Mouse (Mus musculus): ENCODE data around the gene Gclc. TPM values are rescaled to one million over a fixed set of nuclear protein-coding genes. Genes with fewer than 3 reads are reported as not detected.
A peak's percentile ranks its signal among the peaks of the same experiment; 100 is the strongest.
"Not testable (repeated sequence)": the region's sequence is repeated elsewhere in the genome, so short reads cannot be mapped to it uniquely, and the experiment has no call there.

Gene Gclc
- polyA plus RNA-seq, 1 experiment from 2014 or later: 24.9 TPM

- no peak overlapping the region for H3K27ac ChIP-seq (replicated peaks)
- no peak for ATAC-seq (ENCODE audit: insufficient read depth)
- 31% methylated on average over 2 of the region's 2 CpGs for WGBS (ENCODE audit: insufficient replicate concordance)
These were observed 8.0 kb upstream of the Gclc start for GRCm38 (mm10) chr9:77746315-77746714.

GRCm38 (mm10) chr9:77748292-77748691, 6.0 kb upstream of the Gclc start:
- H3K4me3 ChIP-seq (replicated peaks); H3K36me3 ChIP-seq (replicated peaks); H3K27ac ChIP-seq (replicated peaks); H3K9me3 ChIP-seq (replicated peaks); ATAC-seq (ENCODE audit: insufficient read depth); H3K9ac ChIP-seq; H3K4me2 ChIP-seq: not testable (repeated sequence)
- WGBS (ENCODE audit: insufficient replicate concordance): 86% methylated on average over 1 of the region's 1 CpGs
- peaks cover 11% of the 10 kb centered on the region; the same call in 1 of the 2 replicates for H3K27me3 ChIP-seq
- H3K4me1 ChIP-seq (replicated peaks): peaks cover 24% of the 10 kb centered on the region

More at GRCm38 (mm10) chr9:77746315-77746714, 8.0 kb upstream of the Gclc start:
- Histone ChIP-seq H3K4me3 (replicated peaks) (no peak overlapping the region), H3K9ac (no peak overlapping the region), H3K9me3 (replicated peaks) (no peaks in the 10 kb centered on the region), H3K36me3 (replicated peaks) (no peaks in the 10 kb centered on the region), H3K4me1 (replicated peaks) (peaks cover 19% of the 10 kb centered on the region), H3K27me3 (peaks cover 10% of the 10 kb centered on the region; the same call in 1 of the 2 replicates), H3K4me2 (no peak overlapping the region)

GRCm38 (mm10) chr9:77750133-77751060, 3.9 kb upstream of the Gclc start:
- ATAC-seq (ENCODE audit: insufficient read depth): peak; percentile 79
- Histone ChIP-seq H3K9ac (peak overlapping the region; percentile 75), H3K4me2 (peak overlapping the region; percentile 97), H3K4me3 (replicated peaks) (peak overlapping the region; percentile 76), H3K9me3 (replicated peaks) (no peaks in the 10 kb centered on the region), H3K27me3 (peaks cover 13% of the 10 kb centered on the region; the same call in 1 of the 2 replicates), H3K36me3 (replicated peaks) (no peaks in the 10 kb centered on the region), H3K4me1 (replicated peaks) (peaks cover 32% of the 10 kb centered on the region), H3K27ac (replicated peaks) (peak overlapping the region; percentile 92)
- WGBS (ENCODE audit: insufficient replicate concordance): under 1% methylated on average over 79 of the region's 79 CpGs

GRCm38 (mm10) chr9:77751091-77751521, 3.2 kb upstream of the Gclc start:
- H3K4me1 ChIP-seq (replicated peaks): peaks cover 32% of the 10 kb centered on the region
- H3K36me3 ChIP-seq (replicated peaks): no peaks in the 10 kb centered on the region
- WGBS (ENCODE audit: insufficient replicate concordance): under 1% methylated on average over 12 of the region's 12 CpGs
- peak overlapping the region; percentile 92 for H3K27ac ChIP-seq (replicated peaks)
- peak overlapping the region; percentile 76 for H3K4me3 ChIP-seq (replicated peaks)
- no peak for ATAC-seq (ENCODE audit: insufficient read depth)
- H3K9ac ChIP-seq: peak overlapping the region; percentile 75
- peak overlapping the region; percentile 97 for H3K4me2 ChIP-seq
- peaks cover 13% of the 10 kb centered on the region; the same call in 1 of the 2 replicates for H3K27me3 ChIP-seq
- no peaks in the 10 kb centered on the region for H3K9me3 ChIP-seq (replicated peaks)

GRCm38 (mm10) chr9:77754728-77755402, 530 bp downstream of the Gclc start:
- Histone ChIP-seq H3K9me3 (replicated peaks) (no peaks in the 10 kb centered on the region), H3K27ac (replicated peaks) (peak overlapping the region; percentile 91), H3K4me2 (peak overlapping the region; percentile 79), H3K4me3 (replicated peaks) (peak overlapping the region; percentile 96), H3K36me3 (replicated peaks) (peaks cover 25% of the 10 kb centered on the region), H3K4me1 (replicated peaks) (peaks cover 49% of the 10 kb centered on the region), H3K9ac (peak overlapping the region; percentile 95), H3K27me3 (peaks cover 4% of the 10 kb centered on the region; the same call in 1 of the 2 replicates)
- under 1% methylated on average over 57 of the region's 57 CpGs for WGBS (ENCODE audit: insufficient replicate concordance)
- ATAC-seq (ENCODE audit: insufficient read depth): peak; percentile 52

- peaks cover 46% of the 10 kb centered on the region for H3K4me1 ChIP-seq (replicated peaks)
- 10% methylated on average over 9 of the region's 9 CpGs for WGBS (ENCODE audit: insufficient replicate concordance)
- H3K4me3 ChIP-seq (replicated peaks): peak overlapping the region; percentile 96
- ATAC-seq (ENCODE audit: insufficient read depth): no peak
- peaks cover 4% of the 10 kb centered on the region; the same call in 1 of the 2 replicates for H3K27me3 ChIP-seq
- no peaks in the 10 kb centered on the region for H3K9me3 ChIP-seq (replicated peaks)
- peak overlapping the region; percentile 95 for H3K9ac ChIP-seq
- H3K4me2 ChIP-seq: peak overlapping the region; percentile 79
- peaks cover 26% of the 10 kb centered on the region for H3K36me3 ChIP-seq (replicated peaks)
- peak overlapping the region; percentile 91 for H3K27ac ChIP-seq (replicated peaks)
These were observed 1.1 kb downstream of the Gclc start for GRCm38 (mm10) chr9:77755403-77755784.

- no peak for ATAC-seq (ENCODE audit: insufficient read depth)
These were observed 1.7 kb downstream of the Gclc start for GRCm38 (mm10) chr9:77756076-77756475.

GRCm38 (mm10) chr9:77757331-77757730, 3.0 kb downstream of the Gclc start:
- peak; percentile 74 for ATAC-seq (ENCODE audit: insufficient read depth)
- H3K27ac ChIP-seq (replicated peaks): peak overlapping the region; percentile 91
- peak overlapping the region; percentile 96 for H3K4me3 ChIP-seq (replicated peaks)

More at GRCm38 (mm10) chr9:77756076-77756475, 1.7 kb downstream of the Gclc start:
- peaks cover 4% of the 10 kb centered on the region; the same call in 1 of the 2 replicates for H3K27me3 ChIP-seq
- H3K4me2 ChIP-seq: peak overlapping the region; percentile 79
- 12% methylated on average over 9 of the region's 9 CpGs for WGBS (ENCODE audit: insufficient replicate concordance)
- peaks cover 42% of the 10 kb centered on the region for H3K4me1 ChIP-seq (replicated peaks)
- no peaks in the 10 kb centered on the region for H3K9me3 ChIP-seq (replicated peaks)
- peaks cover 29% of the 10 kb centered on the region for H3K36me3 ChIP-seq (replicated peaks)
- H3K27ac ChIP-seq (replicated peaks): peak overlapping the region; percentile 91
- H3K4me3 ChIP-seq (replicated peaks): peak overlapping the region; percentile 96
- peak overlapping the region; percentile 95 for H3K9ac ChIP-seq

GRCm38 (mm10) chr9:77758481-77758880, 4.1 kb downstream of the Gclc start:
- Histone ChIP-seq H3K9me3 (replicated peaks) (no peaks in the 10 kb centered on the region), H3K36me3 (replicated peaks) (peaks cover 47% of the 10 kb centered on the region), H3K4me1 (replicated peaks) (peaks cover 33% of the 10 kb centered on the region), H3K27me3 (peaks cover under 1% of the 10 kb centered on the region; the same call in 1 of the 2 replicates), H3K27ac (replicated peaks) (peak overlapping the region; percentile 22; the same call in 1 of the 2 replicates), H3K4me3 (replicated peaks) (no peak overlapping the region), H3K4me2 (peak overlapping the region; percentile 79; the same call in 1 of the 2 replicates), H3K9ac (no peak overlapping the region)
- WGBS (ENCODE audit: insufficient replicate concordance): 88% methylated on average over 8 of the region's 8 CpGs
- no peak for ATAC-seq (ENCODE audit: insufficient read depth)

More at GRCm38 (mm10) chr9:77757331-77757730, 3.0 kb downstream of the Gclc start:
- no peaks in the 10 kb centered on the region for H3K9me3 ChIP-seq (replicated peaks)
- 25% methylated on average over 1 of the region's 1 CpGs for WGBS (ENCODE audit: insufficient replicate concordance)
- H3K4me2 ChIP-seq: peak overlapping the region; percentile 79
- peaks cover 35% of the 10 kb centered on the region for H3K36me3 ChIP-seq (replicated peaks)
- peaks cover 4% of the 10 kb centered on the region; the same call in 1 of the 2 replicates for H3K27me3 ChIP-seq
- peak overlapping the region; percentile 95; the same call in 1 of the 2 replicates for H3K9ac ChIP-seq
- peaks cover 35% of the 10 kb centered on the region for H3K4me1 ChIP-seq (replicated peaks)

GRCm38 (mm10) chr9:77759111-77759510, 4.8 kb downstream of the Gclc start:
- no peak overlapping the region for H3K27ac ChIP-seq (replicated peaks)
- peaks cover 27% of the 10 kb centered on the region for H3K4me1 ChIP-seq (replicated peaks)
- H3K9ac ChIP-seq: no peak overlapping the region
- no peak overlapping the region for H3K4me2 ChIP-seq
- H3K36me3 ChIP-seq (replicated peaks): peaks cover 53% of the 10 kb centered on the region
- ATAC-seq (ENCODE audit: insufficient read depth): no peak
- H3K4me3 ChIP-seq (replicated peaks): no peak overlapping the region
- no peaks in the 10 kb centered on the region for H3K27me3 ChIP-seq
- 84% methylated on average over 6 of the region's 6 CpGs for WGBS (ENCODE audit: insufficient replicate concordance)
- H3K9me3 ChIP-seq (replicated peaks): no peaks in the 10 kb centered on the region

All from liver, embryonic 15.5 days (tissue).